Mouse (Mus musculus) liver, embryonic 11.5 days (tissue): Measurements from ENCODE around the gene Ddx5. TPM values are rescaled to one million over a fixed set of nuclear protein-coding genes. Genes with fewer than 3 reads are reported as not detected.

Experiments used
- ATAC-seq: fragments of 200-750 bp; cut with Nextera tagmentation; replicated peaks from 2 replicates; pipeline ENCODE4 v1.8.0; 2017; ENCODE audit warnings: moderate number of reproducible peaks, mild to moderate bottlenecking, moderate TSS enrichment, moderate library complexity; ENCODE audit not compliant: low FRiP score
- DNase-seq: peaks from one replicate; pipeline ENCODE4 v3.0.0-alpha.2; 2017; ENCODE audit warnings: low spot score
- H3K27ac ChIP-seq: fragments of 300-500 bp; sonication (generic); 2 replicates; pipeline ENCODE4 v1.5.1; 2014; ENCODE audit warnings: mild to moderate bottlenecking, low read depth, low read length, control low read depth
- H3K27me3 ChIP-seq: fragments of 300-500 bp; sonication (generic); replicated peaks from 2 replicates; pipeline ENCODE4 v1.6.1; 2014; ENCODE audit warnings: low read length, mixed read lengths; ENCODE audit not compliant: control insufficient read depth, insufficient read depth
- H3K36me3 ChIP-seq: fragments of 300-500 bp; sonication (generic); 2 replicates; pipeline ENCODE4 v1.6.1; 2014; ENCODE audit warnings: mild to moderate bottlenecking, low read length, moderate library complexity, mixed read lengths; ENCODE audit not compliant: control insufficient read depth, insufficient read depth
- H3K4me1 ChIP-seq: fragments of 300-500 bp; sonication (generic); replicated peaks from 2 replicates; pipeline ENCODE4 v1.6.1; 2014; ENCODE audit warnings: low read length, mixed read lengths; ENCODE audit not compliant: control insufficient read depth, insufficient read depth
- H3K4me2 ChIP-seq: fragments of 300-500 bp; sonication (generic); 2 replicates; pipeline ENCODE4 v1.6.1; 2014; ENCODE audit warnings: mild to moderate bottlenecking, control low read depth, moderate library complexity
- H3K4me3 ChIP-seq: fragments of 300-500 bp; sonication (generic); 2 replicates; pipeline ENCODE4 v1.5.1; 2014; ENCODE audit warnings: low read depth, low read length, control low read depth
- H3K9ac ChIP-seq: fragments of 300-500 bp; sonication (generic); 2 replicates; pipeline ENCODE4 v1.6.1; 2014; ENCODE audit warnings: low read depth, low read length, control low read depth
- H3K9me3 ChIP-seq: fragments of 300-500 bp; sonication (generic); 2 replicates; pipeline ENCODE4 v1.6.1; 2016; ENCODE audit warnings: low read length, inconsistent platforms, mixed read lengths; ENCODE audit not compliant: control insufficient read depth
- WGBS: fragments of 180-500 bp; shearing (Covaris S2); extraction: QIAGEN DNeasy Blood & Tissue Kit; methylation state at CpG from one replicate; pipeline ENCODE4 v1.1.7; 2014; 5-methylcytosine and 5-hydroxymethylcytosine counted together
- polyA plus RNA-seq: library from polyadenylated mRNA; unstranded; fragments of >200 nt; fragmentation: Nextera tagmentation; extraction: Ambion mirVana; gene quantifications from 2 replicates; pipeline ENCODE4 v1.2.1, GENCODE M21; 2014

Gene Ddx5
- polyA plus RNA-seq, 1 experiment from 2014 or later, result 288 TPM

DNA sequence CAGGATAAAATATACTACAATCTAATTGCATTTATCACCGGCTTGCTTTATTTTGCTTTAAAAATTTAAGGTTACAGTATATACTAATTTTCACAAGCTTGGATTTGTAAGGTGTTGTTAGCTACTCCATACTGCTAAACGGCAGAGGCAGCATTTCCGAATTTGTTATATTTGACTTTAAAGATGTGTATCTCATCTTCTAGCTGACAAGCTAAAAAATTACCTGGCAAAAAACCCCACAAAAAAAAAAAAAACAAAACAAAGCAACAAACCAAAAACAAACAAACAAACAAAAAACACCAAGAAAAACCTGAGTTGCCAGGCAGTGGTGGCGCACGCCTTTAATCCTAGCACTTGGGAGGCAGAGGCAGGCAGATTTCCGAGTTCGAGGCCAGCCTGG, 10.9 kb downstream of the Ddx5 start:
- Histone ChIP-seq H3K4me1 (peaks cover 13% of the 10 kb centered on the region), H3K27me3 (no peaks in the 10 kb centered on the region), H3K4me2 (peak overlapping the region; percentile 78), H3K36me3 (peaks cover 37% of the 10 kb centered on the region), H3K4me3 (peak overlapping the region; percentile 87), H3K27ac (no peak overlapping the region), H3K9ac (no peak overlapping the region), H3K9me3 (no peaks in the 10 kb centered on the region)
- ATAC-seq, result no peak
- 78% methylated on average over 7 of the region's 7 CpGs for WGBS
- DNase-seq, result no peak

DNA sequence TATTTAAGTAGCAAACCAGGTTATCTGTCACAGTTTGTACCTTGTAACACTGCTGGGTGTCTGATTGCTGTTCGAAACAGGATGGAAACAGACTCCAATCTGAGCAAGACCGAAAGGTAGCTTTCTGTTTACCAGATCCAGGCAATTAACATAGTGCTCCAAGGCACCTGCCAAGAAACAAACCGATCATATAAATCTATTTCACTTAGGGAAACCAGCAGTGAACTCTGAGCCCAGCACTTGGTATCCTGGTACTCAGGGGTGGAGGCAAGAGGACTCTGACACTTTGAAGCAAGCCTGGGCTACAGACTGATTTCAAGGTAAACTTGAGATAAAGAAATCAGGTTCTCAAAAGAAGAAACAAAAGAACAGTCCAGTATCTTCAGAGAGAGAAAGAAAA, 11.6 kb downstream of the Ddx5 start:
- no peak for ATAC-seq
- Histone ChIP-seq H3K4me2 (peak overlapping the region; percentile 78), H3K27me3 (no peaks in the 10 kb centered on the region), H3K36me3 (peaks cover 31% of the 10 kb centered on the region), H3K9ac (no peak overlapping the region), H3K4me3 (no peak overlapping the region), H3K4me1 (peaks cover 13% of the 10 kb centered on the region), H3K27ac (no peak overlapping the region), H3K9me3 (no peaks in the 10 kb centered on the region)
- DNase-seq, result no peak
- WGBS, result 85% methylated on average over 3 of the region's 3 CpGs

DNA sequence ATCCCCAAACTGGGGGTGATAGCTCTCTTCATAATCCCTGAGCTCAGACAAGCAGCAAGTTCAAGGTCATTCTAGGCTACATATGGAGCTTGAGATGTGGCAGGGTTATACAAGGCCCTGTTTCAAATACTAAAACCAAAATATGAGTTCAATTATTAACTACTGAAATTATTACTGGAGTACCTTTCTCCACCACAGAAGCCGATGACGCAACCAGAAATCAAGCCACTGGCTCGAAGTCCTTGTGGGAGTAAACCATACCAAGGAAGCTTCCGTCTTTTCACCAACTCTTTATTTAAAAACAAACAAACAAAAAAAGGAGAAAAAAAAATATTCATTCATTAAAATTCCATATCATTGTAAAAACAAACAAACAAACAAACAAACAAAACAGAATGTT, 12.0 kb downstream of the Ddx5 start:
- 82% methylated on average over 4 of the region's 4 CpGs for WGBS
- no peaks in the 10 kb centered on the region for H3K27me3 ChIP-seq
- no peak for DNase-seq
- H3K9me3 ChIP-seq, result no peaks in the 10 kb centered on the region
- peaks cover 13% of the 10 kb centered on the region for H3K4me1 ChIP-seq
- ATAC-seq, result no peak
- H3K36me3 ChIP-seq, result peaks cover 31% of the 10 kb centered on the region
- no peak overlapping the region for H3K27ac ChIP-seq
- no peak overlapping the region for H3K4me3 ChIP-seq
- no peak overlapping the region for H3K4me2 ChIP-seq
- no peak overlapping the region for H3K9ac ChIP-seq

- Histone ChIP-seq H3K9ac (no peak overlapping the region), H3K4me2 (no peak overlapping the region), H3K36me3 (peaks cover 47% of the 10 kb centered on the region), H3K4me1 (peaks cover 6% of the 10 kb centered on the region; the same call in 1 of the 2 replicates), H3K9me3 (no peaks in the 10 kb centered on the region), H3K27me3 (no peaks in the 10 kb centered on the region), H3K4me3 (no peak overlapping the region), H3K27ac (no peak overlapping the region)
- ATAC-seq (no peak), DNase-seq (no peak)
- 93% methylated on average over 9 of the region's 9 CpGs for WGBS
Observed at GRCm38 (mm10) chr11:106773061-106773460, 15.9 kb downstream of the Ddx5 start.

- peak; percentile 49; the same call in 1 of the 2 replicates for ATAC-seq
Observed at GRCm38 (mm10) chr11:106770195-106770974, 18.6 kb downstream of the Ddx5 start.

GRCm38 (mm10) chr11:106767516-106767915, 21.5 kb downstream of the Ddx5 start:
- H3K4me3 ChIP-seq, result no peak overlapping the region
- ATAC-seq, result no peak
- H3K27ac ChIP-seq, result no peak overlapping the region
- no peaks in the 10 kb centered on the region for H3K9me3 ChIP-seq
- H3K36me3 ChIP-seq, result peaks cover 35% of the 10 kb centered on the region
- 91% methylated on average over 4 of the region's 4 CpGs for WGBS
- no peaks in the 10 kb centered on the region for H3K27me3 ChIP-seq
- H3K4me1 ChIP-seq, result peaks cover 7% of the 10 kb centered on the region
- DNase-seq, result no peak
- no peak overlapping the region for H3K4me2 ChIP-seq
- no peak overlapping the region for H3K9ac ChIP-seq

More at GRCm38 (mm10) chr11:106770195-106770974, 18.6 kb downstream of the Ddx5 start:
- no peak overlapping the region for H3K27ac ChIP-seq
- DNase-seq, result no peak
- peaks cover 47% of the 10 kb centered on the region for H3K36me3 ChIP-seq
- no peak overlapping the region for H3K4me3 ChIP-seq
- no peaks in the 10 kb centered on the region for H3K9me3 ChIP-seq
- H3K4me2 ChIP-seq, result no peak overlapping the region
- no peaks in the 10 kb centered on the region for H3K4me1 ChIP-seq
- no peak overlapping the region for H3K9ac ChIP-seq
- 84% methylated on average over 9 of the region's 9 CpGs for WGBS
- no peaks in the 10 kb centered on the region for H3K27me3 ChIP-seq

GRCm38 (mm10) chr11:106766611-106767162, 22.3 kb downstream of the Ddx5 start:
- no peak overlapping the region for H3K4me3 ChIP-seq

GRCm38 (mm10) chr11:106762800-106763185, 26.2 kb downstream of the Ddx5 start:
- H3K27me3 ChIP-seq, result no peaks in the 10 kb centered on the region
- H3K4me2 ChIP-seq, result peak overlapping the region; percentile 12; the same call in 1 of the 2 replicates
- peaks cover 4% of the 10 kb centered on the region for H3K36me3 ChIP-seq
- 53% methylated on average over 9 of the region's 9 CpGs for WGBS
- no peak overlapping the region for H3K9ac ChIP-seq
- H3K27ac ChIP-seq, result peak overlapping the region; percentile 35
- no peak for DNase-seq
- H3K4me3 ChIP-seq, result no peak overlapping the region
- ATAC-seq, result no peak
- H3K4me1 ChIP-seq, result peaks cover 17% of the 10 kb centered on the region
- no peaks in the 10 kb centered on the region for H3K9me3 ChIP-seq

More at GRCm38 (mm10) chr11:106766611-106767162, 22.3 kb downstream of the Ddx5 start:
- no peak overlapping the region for H3K4me2 ChIP-seq
- H3K27ac ChIP-seq, result no peak overlapping the region
- ATAC-seq (no peak), DNase-seq (no peak)
- peaks cover 15% of the 10 kb centered on the region for H3K4me1 ChIP-seq
- H3K9me3 ChIP-seq, result no peaks in the 10 kb centered on the region
- H3K27me3 ChIP-seq, result no peaks in the 10 kb centered on the region
- H3K9ac ChIP-seq, result no peak overlapping the region
- WGBS, result 88% methylated on average over 4 of the region's 4 CpGs
- H3K36me3 ChIP-seq, result peaks cover 30% of the 10 kb centered on the region
